Mouse (Mus musculus) kidney, adult 8-10 months (tissue): ENCODE measurements around the gene Plekha8.
A peak's percentile ranks its signal among the peaks of the same experiment; 100 is the strongest.

Experiments used
- DNase-seq, 2 experiments: peaks; one replicate each; pipeline ENCODE4 v3.0.0; 2022

Plekha8 gene

DNA sequence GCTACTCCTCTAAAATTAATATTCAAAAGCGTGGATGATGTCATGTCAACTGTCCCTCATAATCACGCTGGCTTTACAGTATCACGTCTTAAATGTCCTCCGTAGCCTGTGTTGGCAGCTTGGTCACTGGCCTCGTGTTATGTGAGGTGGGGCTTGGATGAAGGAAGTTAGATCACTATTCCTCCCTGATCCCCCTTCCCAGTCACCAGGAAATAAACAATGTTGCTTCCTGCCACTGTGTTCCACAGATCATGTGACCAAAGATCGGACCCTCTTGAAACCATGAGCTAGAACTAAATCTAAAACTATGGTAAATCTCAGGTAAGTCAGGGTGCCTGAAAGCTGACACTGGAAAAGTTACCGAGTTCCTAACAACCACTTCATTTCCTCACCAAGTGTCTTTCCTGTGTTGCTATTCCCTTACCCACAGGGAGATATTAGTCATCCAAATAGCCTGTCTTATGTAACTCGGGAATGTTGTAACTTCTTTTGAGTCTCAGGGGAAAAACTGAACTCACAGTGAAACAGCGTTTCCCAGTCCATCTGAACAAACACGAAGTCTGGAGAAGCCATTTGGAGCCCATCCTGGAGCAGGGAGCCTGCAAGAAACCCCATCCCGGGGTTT, 60.7 kb downstream of the Plekha8 start:
- DNase-seq: peak in 1 of 2 experiments; percentile 10

GRCm38 (mm10) chr6:54657861-54658260, 63.0 kb downstream of the Plekha8 start:
- no peak for DNase-seq

DNA sequence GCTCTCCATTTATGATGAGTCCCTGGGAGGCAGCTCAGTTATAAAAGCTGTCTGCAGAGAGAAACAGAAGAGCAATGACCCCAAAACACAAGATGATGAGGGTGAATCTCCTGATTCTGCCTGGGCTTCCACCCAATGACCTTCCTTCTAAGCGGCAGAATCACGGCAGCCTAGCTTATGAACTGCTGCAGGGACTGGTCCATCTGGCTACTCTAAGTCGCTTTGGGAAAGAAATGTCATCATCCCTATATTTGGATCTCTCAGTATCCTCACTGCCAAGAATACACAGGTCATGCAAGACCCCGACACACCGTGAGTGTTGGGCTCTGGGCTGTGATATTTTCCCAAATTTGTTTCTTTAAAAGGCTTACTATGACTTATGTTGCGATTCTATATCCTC, 75.0 kb downstream of the Plekha8 start:
- no peak for DNase-seq

DNA sequence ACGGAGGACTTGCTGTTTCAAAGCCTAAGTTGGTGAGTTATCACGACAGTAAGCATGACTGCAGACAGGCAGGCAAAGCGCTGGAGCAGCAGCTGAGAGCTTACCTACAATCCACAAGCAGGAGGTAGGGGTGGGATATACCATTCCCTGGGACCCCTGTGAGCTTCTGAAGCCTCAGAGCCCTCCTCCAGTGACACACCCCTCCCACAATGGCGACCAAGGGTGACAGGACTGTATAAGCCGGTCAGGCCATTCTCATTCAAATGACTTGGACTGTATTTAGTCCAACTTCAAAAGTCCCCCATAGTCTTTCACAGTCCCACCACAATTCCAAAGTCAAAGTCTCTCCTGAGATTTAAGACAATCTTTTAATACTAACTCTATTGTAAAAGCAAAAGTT, 78.0 kb downstream of the Plekha8 start:
- no peak for DNase-seq

- DNase-seq: no peak
Measured at GRCm38 (mm10) chr6:54679686-54680085, 84.8 kb downstream of the Plekha8 start.

DNA sequence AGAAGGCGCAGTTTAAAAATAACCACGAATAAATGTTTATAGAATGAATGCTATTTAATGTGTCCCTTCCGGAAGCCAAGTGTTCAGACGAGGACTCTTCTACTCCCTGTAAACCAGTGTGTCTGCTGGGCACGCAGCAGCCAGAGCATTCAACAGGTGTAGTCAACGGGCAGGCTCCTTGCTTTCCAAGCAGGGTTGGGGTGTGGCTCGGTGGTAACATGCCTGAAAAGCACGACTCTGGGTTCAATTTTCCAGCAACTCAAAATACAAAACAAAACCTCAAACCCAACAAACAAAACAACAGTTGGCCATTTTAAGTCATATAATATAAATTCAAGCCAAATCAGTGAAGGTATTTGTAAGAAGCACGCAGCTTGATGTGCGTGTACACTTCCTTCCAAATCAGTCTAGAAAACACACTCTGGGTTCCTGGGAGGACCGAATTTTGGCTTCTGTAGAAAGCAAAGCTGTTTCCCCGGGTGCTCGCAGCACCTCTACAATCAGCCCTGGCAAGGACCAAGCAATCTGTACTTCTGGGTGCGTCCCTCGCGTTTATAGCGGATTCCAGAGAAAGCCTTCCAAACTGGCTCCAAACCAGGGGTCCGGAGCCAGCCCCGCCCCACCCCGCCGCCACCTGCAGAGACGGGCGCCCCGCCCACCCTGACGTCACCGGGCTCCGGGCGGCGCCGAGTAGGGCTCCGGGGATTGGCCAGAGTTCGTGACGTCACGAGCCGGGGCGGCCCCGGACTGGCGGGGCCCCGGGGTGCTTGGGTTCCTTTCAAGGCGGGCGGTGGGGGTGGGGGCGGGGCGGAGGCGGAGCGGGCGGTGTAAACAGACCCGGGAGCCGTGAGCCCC, 86.2 kb downstream of the Plekha8 start, which contains the start of gene Mturn:
Gene Mturn (plus strand): TSS at position 734 of the 855 bp plus-strand sequence.
- DNase-seq: peak; percentile 98

- no peak for DNase-seq
Measured at GRCm38 (mm10) chr6:54681746-54682428, 87.0 kb downstream of the Plekha8 start.

- no peak for DNase-seq
Measured at GRCm38 (mm10) chr6:54684085-54684484, 89.2 kb downstream of the Plekha8 start.

GRCm38 (mm10) chr6:54685103-54685502, 90.2 kb downstream of the Plekha8 start:
- DNase-seq: no peak

GRCm38 (mm10) chr6:54685716-54686395, 90.9 kb downstream of the Plekha8 start:
- DNase-seq: no peak

DNA sequence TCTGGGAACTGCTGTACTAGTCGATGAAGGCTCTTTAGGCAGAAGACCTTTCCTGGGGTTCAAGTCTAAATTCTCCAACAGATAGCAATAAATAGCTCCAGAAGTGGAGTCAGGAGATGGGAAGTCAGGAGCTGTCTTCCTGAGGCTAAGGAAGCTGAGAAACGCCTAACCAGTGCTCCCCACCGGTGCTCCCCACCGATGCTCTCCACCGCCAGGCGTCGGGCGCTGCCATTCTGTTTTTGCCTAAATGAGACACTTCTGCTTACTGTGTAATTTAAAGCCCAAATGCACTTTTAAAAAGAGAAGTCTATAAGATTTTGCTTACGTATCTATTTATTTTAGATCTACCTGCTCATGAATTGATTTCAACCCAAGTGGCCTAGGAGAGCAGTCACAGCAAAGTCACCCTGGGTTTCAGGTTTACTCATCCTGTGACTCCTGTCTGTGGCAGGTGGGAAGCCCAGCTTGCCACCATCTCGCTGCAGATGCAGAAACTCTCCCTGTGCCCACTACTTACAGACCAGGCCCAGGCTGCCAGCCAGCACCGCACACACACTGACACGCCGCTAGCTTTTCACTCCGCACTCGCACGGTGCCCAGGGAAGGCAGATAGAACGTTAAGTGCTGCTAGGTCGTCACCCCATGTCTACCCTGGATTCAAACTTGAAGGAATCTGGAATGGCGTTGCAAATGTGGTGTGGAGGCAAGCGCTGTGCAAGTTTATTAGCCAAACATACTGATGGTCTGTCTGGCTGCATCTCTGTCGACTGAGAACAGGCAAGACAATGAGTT, 92.2 kb downstream of the Plekha8 start:
- no peak for DNase-seq

DNA sequence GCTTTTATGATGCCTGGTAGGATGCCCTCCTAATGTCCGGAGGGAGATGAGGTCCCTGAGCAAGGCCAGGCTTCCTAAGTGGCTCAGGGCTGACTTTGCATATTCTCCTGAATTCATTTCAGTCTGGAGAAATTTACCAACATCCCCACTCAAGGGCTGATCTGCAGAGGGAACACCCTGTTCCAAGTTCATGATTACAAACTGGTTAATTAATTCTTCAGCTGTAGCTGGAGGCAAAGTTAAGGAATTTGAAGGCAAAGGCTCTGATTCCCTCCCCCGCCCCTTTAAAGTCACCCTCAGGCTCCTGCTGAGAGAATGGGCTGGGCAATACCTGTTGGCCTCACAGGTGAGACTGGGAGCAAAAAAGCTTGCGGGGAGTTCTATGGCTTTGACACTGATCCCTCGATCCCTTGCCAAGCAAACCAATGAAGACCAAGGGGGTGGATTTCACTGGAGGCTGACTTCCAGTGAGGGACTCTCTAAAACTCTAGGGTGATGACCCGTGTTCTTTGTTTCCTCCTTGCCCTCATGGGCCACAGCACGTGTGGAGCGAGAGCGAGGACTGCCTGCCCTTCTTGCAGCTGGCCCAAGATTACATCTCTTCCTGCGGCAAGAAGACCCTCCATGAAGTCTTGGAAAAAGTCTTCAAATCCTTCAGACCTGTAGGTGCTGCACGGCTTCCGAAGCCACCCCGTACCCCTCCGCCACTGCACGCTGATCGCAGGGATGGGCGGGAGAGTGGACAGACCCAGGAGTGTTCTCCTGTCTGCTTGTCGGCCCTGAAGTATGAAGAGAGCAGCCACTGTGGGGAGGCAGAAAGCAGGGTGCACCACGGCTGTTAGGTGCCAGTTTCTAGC, 93.8 kb downstream of the Plekha8 start:
- peak; percentile 57 to 86 for DNase-seq

- DNase-seq: peak in 1 of 2 experiments; percentile 82
Measured at GRCm38 (mm10) chr6:54689686-54690085, 94.8 kb downstream of the Plekha8 start.

GRCm38 (mm10) chr6:54690838-54691237, 95.9 kb downstream of the Plekha8 start:
- no peak for DNase-seq

DNA sequence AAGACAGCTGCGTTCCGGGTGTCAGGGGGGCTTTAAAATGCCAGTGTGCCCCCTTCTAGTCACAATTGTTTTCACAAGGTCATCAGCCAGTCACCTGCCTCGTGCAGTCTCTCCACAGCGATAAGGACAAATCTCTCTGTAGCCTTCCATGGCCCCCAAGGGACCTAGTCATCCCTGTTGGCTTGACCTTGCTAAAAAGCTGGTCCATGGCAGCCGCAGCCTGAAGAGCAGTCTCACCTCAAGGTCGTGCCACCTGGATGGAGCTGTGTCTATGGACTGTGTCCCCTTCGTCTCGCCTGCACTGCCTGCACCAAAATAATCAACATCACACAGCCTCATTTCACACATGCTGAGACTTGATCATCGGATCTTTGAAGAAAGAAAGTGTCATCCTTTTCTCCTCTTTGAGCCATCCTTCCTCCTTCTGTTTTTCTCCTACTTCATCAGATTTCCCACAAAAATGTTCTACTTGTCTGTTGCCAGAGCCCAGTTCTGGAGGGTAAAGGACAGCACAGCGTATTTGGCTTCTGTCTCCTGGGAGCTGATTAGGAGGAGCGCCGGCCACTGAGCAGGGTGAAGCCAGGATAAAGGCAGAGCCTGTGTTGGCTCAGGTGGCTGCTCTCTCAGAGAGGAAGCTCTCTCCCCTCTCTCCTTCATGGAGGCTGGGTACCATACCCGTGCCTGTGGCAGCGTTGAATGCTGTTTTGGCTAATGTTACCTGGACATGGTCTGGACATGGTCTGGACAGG, 96.6 kb downstream of the Plekha8 start:
- no peak for DNase-seq

- no peak for DNase-seq
Measured at GRCm38 (mm10) chr6:54692201-54692600, 97.3 kb downstream of the Plekha8 start.

GRCm38 (mm10) chr6:54693286-54693685, 98.4 kb downstream of the Plekha8 start:
- DNase-seq: no peak
